Mouse (Mus musculus) urinary bladder, postnatal 10 days (tissue): Measurements from ENCODE around the gene Tnni3.

Experiments used
- DNase-seq: peaks from one replicate; pipeline ENCODE4 v3.0.0; 2022; ENCODE audit warnings: low spot score

The Tnni3 gene

GRCm38 (mm10) chr7:4498251-4498650 lies 25.8 kb downstream of the Tnni3 start:
- no peak for DNase-seq

- no peak for DNase-seq
These were observed 26.6 kb downstream of the Tnni3 start for GRCm38 (mm10) chr7:4497271-4497903.

GRCm38 (mm10) chr7:4496468-4496867 lies 27.6 kb downstream of the Tnni3 start:
- no peak for DNase-seq

- DNase-seq: no peak
These were observed 30.0 kb downstream of the Tnni3 start for GRCm38 (mm10) chr7:4493991-4494390.

- DNase-seq: no peak
These were observed 31.5 kb downstream of the Tnni3 start for GRCm38 (mm10) chr7:4492284-4493224.

GRCm38 (mm10) chr7:4491308-4491707 lies 32.7 kb downstream of the Tnni3 start:
- DNase-seq: no peak

GRCm38 (mm10) chr7:4482281-4482680 lies 41.7 kb downstream of the Tnni3 start:
- no peak for DNase-seq

- no peak for DNase-seq
These were observed 44.4 kb downstream of the Tnni3 start for GRCm38 (mm10) chr7:4479674-4480073.

GRCm38 (mm10) chr7:4478796-4479291 lies 45.2 kb downstream of the Tnni3 start:
- DNase-seq: no peak

GRCm38 (mm10) chr7:4478021-4478795 lies 45.8 kb downstream of the Tnni3 start:
- no peak for DNase-seq

GRCm38 (mm10) chr7:4473940-4474339 lies 50.1 kb downstream of the Tnni3 start:
- DNase-seq: no peak

- DNase-seq: peak; percentile 57
These were observed 52.9 kb downstream of the Tnni3 start for GRCm38 (mm10) chr7:4471179-4471555.

GRCm38 (mm10) chr7:4470275-4471178 lies 53.5 kb downstream of the Tnni3 start:
- DNase-seq: no peak
